Mouse (Mus musculus) hindbrain, embryonic 11.5 days (tissue): ENCODE data around the gene Spag16. TPM values are rescaled to one million over a fixed set of nuclear protein-coding genes. Genes with fewer than 3 reads are reported as not detected.
"Not testable (repeated sequence)": the region's sequence is repeated elsewhere in the genome, so short reads cannot be mapped to it uniquely, and the experiment has no call there.

ENCODE experiments used
- ATAC-seq: fragments of 200-750 bp; cut with Nextera tagmentation; 2 replicates; pipeline ENCODE4 v1.8.0; 2017; ENCODE audit warnings: mild to moderate bottlenecking, moderate TSS enrichment, moderate library complexity; ENCODE audit not compliant: low FRiP score
- DNase-seq: peaks from one replicate; pipeline ENCODE4 v3.0.0-alpha.2; 2015; ENCODE audit warnings: low spot score
- H3K27ac ChIP-seq: fragments of 300-500 bp; sonication (generic); 2 replicates; pipeline ENCODE4 v1.5.1; 2014; ENCODE audit warnings: mild to moderate bottlenecking, low read depth, low read length
- H3K27me3 ChIP-seq: fragments of 300-500 bp; sonication (generic); 2 replicates; pipeline ENCODE4 v1.6.1; 2014; ENCODE audit warnings: mild to moderate bottlenecking, low read length, moderate library complexity, mixed read lengths; ENCODE audit not compliant: control insufficient read depth, insufficient read depth
- H3K36me3 ChIP-seq: fragments of 300-500 bp; sonication (generic); 2 replicates; pipeline ENCODE4 v1.6.1; 2014; ENCODE audit warnings: mild to moderate bottlenecking, low read length, moderate library complexity, mixed read lengths; ENCODE audit not compliant: control insufficient read depth, insufficient read depth
- H3K4me1 ChIP-seq: fragments of 300-500 bp; sonication (generic); replicated peaks from 2 replicates; pipeline ENCODE4 v1.6.1; 2014; ENCODE audit warnings: low read length, mixed read lengths; ENCODE audit not compliant: control insufficient read depth, insufficient read depth
- H3K4me2 ChIP-seq: fragments of 300-500 bp; sonication (generic); replicated peaks from 2 replicates; pipeline ENCODE4 v1.6.1; 2014; ENCODE audit warnings: mild to moderate bottlenecking, low read depth, low read length
- H3K4me3 ChIP-seq: fragments of 300-500 bp; sonication (generic); 2 replicates; pipeline ENCODE4 v1.5.1; 2014; ENCODE audit warnings: low read depth, low read length
- H3K9ac ChIP-seq: fragments of 300-500 bp; sonication (generic); 2 replicates; pipeline ENCODE4 v1.6.1; 2014; ENCODE audit warnings: low read depth, low read length
- H3K9me3 ChIP-seq: fragments of 300-500 bp; sonication (generic); 2 replicates; pipeline ENCODE4 v1.6.1; 2016; ENCODE audit warnings: low read length; ENCODE audit not compliant: control insufficient read depth
- WGBS: fragments of 180-500 bp; shearing (Covaris S2); extraction: QIAGEN DNeasy Blood & Tissue Kit; methylation state at CpG from one replicate; pipeline ENCODE4 v1.1.7; 2014; 5-methylcytosine and 5-hydroxymethylcytosine counted together
- polyA plus RNA-seq: library from polyadenylated mRNA; unstranded; fragments of >200 nt; fragmentation: Nextera tagmentation; extraction: Ambion mirVana; gene quantifications from 2 replicates; pipeline ENCODE4 v1.2.1, GENCODE M21; 2014

Spag16 gene
- 3.9 and 4.5 TPM in 2 replicates for polyA plus RNA-seq

DNA sequence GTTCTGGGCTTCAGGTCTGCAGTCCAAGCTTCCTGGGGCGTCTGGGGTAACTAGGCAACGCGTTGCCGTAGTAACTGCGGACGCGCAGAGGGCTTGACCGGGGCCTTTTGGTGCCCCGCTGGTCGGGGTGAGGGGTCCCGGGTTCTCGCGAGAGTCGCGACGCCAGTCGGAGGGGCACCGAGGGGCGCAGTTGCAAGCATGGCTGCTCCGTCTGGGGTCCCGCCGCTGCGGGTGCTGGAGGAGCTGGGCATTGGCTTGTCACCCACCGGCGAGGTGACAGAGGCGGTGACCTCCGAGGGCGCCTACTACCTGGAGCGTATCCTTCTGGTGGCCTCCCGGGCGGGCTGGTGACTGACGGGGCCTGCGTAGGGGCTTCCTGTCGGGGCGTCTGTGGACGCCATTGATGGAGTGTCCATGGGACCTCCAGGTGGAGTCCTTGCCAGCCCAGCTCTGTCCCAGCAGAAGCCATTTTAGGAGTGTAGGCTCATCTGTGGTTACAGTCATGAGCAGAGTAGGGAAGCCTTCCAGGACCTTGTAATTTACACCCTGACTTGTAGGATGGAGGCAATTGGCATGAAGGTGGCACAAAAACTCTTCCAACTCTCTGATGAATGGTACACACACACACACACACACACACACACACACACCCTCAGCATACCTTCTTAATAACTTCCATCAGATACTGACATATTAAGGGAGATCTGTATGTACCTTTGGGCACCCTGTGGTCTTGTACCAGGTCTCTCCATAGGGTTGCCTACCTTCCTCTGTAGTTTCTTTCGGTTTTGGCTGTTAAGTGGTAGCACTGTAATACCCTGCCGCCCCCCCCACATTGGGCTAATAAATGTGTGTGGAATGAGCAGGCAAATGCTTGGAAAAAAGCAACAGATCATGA lies at the start of gene Spag16:
Spag16 (plus strand) TSS at position 165 of the 898 bp plus-strand sequence.
- peak; percentile 98 for ATAC-seq
- H3K4me1 ChIP-seq, result no peaks in the 10 kb centered on the region
- no peaks in the 10 kb centered on the region for H3K36me3 ChIP-seq
- peak within 1 kb of the TSS; percentile 51 for H3K4me2 ChIP-seq
- 5% methylated on average over 38 of the region's 38 CpGs for WGBS
- DNase-seq, result peak; percentile 89
- peak within 1 kb of the TSS; percentile 28; the same call in 1 of the 2 replicates for H3K9ac ChIP-seq
- H3K9me3 ChIP-seq, result no peaks in the 10 kb centered on the region
- no peak within 1 kb of the TSS for H3K27ac ChIP-seq
- H3K27me3 ChIP-seq, result no peaks in the 10 kb centered on the region
- peak within 1 kb of the TSS; percentile 45 for H3K4me3 ChIP-seq

DNA sequence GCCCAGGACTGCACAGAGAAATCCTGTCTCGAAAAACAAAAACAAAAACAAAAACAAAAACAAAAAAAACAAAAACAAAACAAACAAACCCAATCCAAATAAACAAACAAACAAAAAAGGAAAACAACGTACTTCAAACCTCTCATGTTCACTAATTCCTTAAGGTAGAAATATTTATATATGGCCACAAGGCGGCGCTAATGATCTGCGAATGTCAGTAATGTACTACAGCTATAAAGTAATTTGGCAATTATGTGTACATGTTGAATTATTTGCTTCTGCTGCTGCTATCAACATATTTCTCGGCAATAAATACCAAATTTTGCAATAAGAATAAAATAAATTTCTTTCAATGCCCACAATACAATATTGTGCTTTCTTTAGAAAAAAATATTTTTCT lies 41.6 kb upstream of the Spag16 start:
- DNase-seq (peak; percentile 79), ATAC-seq (no peak)
- Histone ChIP-seq H3K36me3 (no peaks in the 10 kb centered on the region), H3K27me3 (no peaks in the 10 kb centered on the region), H3K4me3 (no peak overlapping the region), H3K4me2 (no peak overlapping the region), H3K9ac (no peak overlapping the region), H3K27ac (no peak overlapping the region), H3K4me1 (no peaks in the 10 kb centered on the region), H3K9me3 (no peaks in the 10 kb centered on the region)
- 13% methylated on average over 6 of the region's 6 CpGs for WGBS

DNA sequence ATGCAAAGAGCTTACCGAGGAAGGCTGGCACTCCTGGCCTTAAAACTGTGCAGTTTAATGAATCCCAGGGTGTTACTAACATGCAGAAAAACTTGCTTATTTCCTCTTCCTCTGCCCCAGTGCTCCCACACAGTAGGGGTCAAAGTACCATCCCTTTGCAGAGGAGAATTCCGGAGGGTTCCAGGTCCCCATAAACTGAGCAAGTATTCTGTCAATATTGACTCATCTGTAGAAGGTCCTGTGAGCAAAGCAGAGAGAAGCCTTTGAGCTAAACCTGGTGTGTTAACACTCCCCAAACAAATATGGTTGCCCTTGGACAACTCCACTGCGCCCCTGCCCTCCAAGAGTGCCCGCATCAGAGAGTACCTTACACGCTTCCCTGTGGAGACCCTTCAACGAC lies 40.1 kb upstream of the Spag16 start:
- H3K4me3 ChIP-seq, result no peak overlapping the region
- H3K4me1 ChIP-seq, result no peaks in the 10 kb centered on the region
- no peak overlapping the region for H3K4me2 ChIP-seq
- H3K27ac ChIP-seq, result no peak overlapping the region
- ATAC-seq (no peak), DNase-seq (no peak)
- no peaks in the 10 kb centered on the region for H3K27me3 ChIP-seq
- 63% methylated on average over 6 of the region's 6 CpGs for WGBS
- H3K9ac ChIP-seq, result no peak overlapping the region
- no peaks in the 10 kb centered on the region for H3K9me3 ChIP-seq
- no peaks in the 10 kb centered on the region for H3K36me3 ChIP-seq

DNA sequence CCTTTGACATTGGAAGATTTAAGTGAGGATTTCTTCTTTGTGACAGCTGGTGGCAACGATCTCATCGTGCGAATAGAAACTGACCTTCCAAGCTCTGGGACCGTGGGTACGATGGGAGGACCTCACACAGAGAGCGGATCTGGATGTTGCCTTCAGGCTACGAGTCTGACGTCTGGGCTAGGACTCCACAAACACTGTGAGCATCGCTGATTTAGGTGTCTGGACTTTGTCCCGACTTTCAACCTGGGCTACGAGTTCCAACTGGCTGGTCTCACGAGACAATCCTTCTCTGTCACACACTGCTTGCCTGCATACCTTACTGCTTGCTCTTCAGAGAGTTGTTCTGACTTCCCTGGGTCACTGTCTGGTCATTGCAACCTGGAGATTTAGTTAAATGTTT lies 39.4 kb upstream of the Spag16 start:
- no peaks in the 10 kb centered on the region for H3K27me3 ChIP-seq
- no peak for DNase-seq
- no peak overlapping the region for H3K4me3 ChIP-seq
- H3K4me2 ChIP-seq, result no peak overlapping the region
- H3K27ac ChIP-seq, result no peak overlapping the region
- H3K4me1 ChIP-seq, result no peaks in the 10 kb centered on the region
- ATAC-seq, result no peak
- H3K9me3 ChIP-seq, result no peaks in the 10 kb centered on the region
- H3K9ac ChIP-seq, result no peak overlapping the region
- H3K36me3 ChIP-seq, result no peaks in the 10 kb centered on the region
- 75% methylated on average over 12 of the region's 12 CpGs for WGBS

DNA sequence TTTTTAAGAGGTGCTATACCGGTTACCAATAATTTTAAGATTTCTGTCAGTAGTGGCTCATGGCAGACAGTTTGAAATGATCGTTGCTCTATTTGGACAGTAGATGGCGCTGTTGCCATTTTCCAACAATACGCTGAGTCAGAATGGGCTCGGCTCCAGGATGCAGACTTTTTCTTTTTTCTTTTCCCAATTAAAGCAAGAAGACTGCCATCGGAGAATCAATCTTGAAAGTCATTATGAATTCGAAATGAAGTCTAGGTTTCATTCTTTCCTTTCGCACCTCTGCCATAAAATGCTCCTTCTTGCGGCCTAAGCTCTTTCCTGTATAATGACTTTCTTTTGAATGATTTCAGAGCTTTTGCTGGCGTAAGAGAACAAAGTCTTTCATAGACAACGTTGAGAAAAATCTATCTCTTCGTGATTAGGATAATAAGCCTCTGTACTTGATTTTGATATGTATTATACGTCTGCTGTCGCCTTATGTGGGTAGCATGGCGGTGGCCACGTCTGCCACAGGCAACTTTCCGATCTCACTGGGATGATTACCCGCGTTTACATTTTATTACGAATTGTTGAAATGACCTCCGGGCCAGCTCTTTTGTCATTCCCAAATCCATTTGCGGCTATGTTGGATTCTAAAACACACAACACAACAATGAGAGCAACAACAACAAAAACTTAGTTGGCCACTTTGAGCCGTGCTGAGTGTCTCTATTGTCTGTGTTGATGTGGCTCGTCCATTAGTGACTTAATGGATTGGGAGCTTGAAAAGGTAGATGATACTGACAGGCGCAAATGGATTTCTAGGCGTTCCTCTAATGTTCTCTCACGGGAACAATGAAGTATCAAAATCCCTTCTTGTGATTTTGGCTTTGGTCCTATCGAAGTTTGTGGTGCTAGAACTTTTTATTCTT lies 36.2 kb upstream of the Spag16 start:
- peak overlapping the region; percentile 19; the same call in 1 of the 2 replicates for H3K4me3 ChIP-seq
- H3K27me3 ChIP-seq, result no peaks in the 10 kb centered on the region
- H3K4me1 ChIP-seq, result no peaks in the 10 kb centered on the region
- peak overlapping the region; percentile 32 for H3K4me2 ChIP-seq
- 31% methylated on average over 28 of the region's 28 CpGs for WGBS
- DNase-seq (peak; percentile 87), ATAC-seq (peak; percentile 79)
- H3K9ac ChIP-seq, result no peak overlapping the region
- H3K9me3 ChIP-seq, result no peaks in the 10 kb centered on the region
- H3K27ac ChIP-seq, result no peak overlapping the region
- no peaks in the 10 kb centered on the region for H3K36me3 ChIP-seq

DNA sequence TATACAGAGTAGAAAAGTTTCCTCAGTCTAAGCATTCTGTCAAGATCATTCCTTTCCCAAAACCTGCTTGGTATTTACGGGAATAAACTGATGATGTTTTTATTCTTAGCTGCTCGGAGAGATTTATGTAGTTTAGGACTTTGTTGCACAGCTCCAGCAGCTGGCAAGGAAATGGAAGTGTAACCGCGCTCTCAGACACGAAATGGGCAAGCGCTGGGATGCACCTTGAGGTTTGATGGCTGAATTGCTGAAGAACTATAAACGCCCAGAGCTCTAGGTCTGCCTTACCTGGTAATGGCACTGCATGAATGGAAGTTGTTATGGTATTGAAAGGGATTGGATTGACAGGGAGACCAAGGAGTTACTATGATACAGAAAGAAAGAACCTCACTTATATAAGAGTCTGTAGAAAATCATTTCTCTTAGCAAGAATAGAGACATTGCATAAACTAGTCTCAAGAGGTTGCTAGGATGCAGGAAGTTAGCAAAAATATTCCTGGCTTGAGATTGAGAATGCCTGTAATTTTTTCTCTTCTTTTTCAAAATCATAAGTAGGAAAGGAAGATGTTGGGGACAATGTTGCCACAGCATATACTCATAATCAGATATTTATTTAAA lies 27.7 kb upstream of the Spag16 start:
- no peaks in the 10 kb centered on the region for H3K36me3 ChIP-seq
- no peak overlapping the region for H3K4me3 ChIP-seq
- H3K4me1 ChIP-seq, result no peaks in the 10 kb centered on the region
- H3K27ac ChIP-seq, result no peak overlapping the region
- ATAC-seq (no peak), DNase-seq (no peak)
- H3K27me3 ChIP-seq, result no peaks in the 10 kb centered on the region
- H3K4me2 ChIP-seq, result no peak overlapping the region
- no peak overlapping the region for H3K9ac ChIP-seq
- 91% methylated on average over 7 of the region's 7 CpGs for WGBS
- no peaks in the 10 kb centered on the region for H3K9me3 ChIP-seq

DNA sequence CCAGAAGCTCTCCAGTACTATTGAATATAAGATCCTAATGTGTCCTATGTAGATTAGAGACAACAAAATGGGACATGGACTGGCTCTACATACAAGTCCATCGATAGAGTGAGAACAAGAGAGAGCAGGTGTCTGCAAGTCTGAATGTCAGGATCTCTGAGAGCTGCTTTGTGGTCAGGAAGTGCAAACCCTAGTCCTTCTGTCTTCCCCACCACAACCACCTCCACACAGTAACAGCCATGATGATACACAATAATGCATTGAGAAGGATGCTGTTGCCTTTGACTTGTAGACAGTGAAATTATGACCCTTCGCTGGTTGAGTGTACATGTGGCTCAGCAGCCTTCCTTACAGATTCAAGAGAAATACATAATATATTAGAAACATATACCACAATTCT lies 16.6 kb upstream of the Spag16 start:
- DNase-seq (no peak), ATAC-seq (no peak)
- H3K4me3 ChIP-seq, result no peak overlapping the region
- no peaks in the 10 kb centered on the region for H3K27me3 ChIP-seq
- no peak overlapping the region for H3K9ac ChIP-seq
- no peaks in the 10 kb centered on the region for H3K9me3 ChIP-seq
- no peak overlapping the region for H3K4me2 ChIP-seq
- no peak overlapping the region for H3K27ac ChIP-seq
- no peaks in the 10 kb centered on the region for H3K4me1 ChIP-seq
- WGBS, result 86% methylated on average over 2 of the region's 2 CpGs
- H3K36me3 ChIP-seq, result no peaks in the 10 kb centered on the region

DNA sequence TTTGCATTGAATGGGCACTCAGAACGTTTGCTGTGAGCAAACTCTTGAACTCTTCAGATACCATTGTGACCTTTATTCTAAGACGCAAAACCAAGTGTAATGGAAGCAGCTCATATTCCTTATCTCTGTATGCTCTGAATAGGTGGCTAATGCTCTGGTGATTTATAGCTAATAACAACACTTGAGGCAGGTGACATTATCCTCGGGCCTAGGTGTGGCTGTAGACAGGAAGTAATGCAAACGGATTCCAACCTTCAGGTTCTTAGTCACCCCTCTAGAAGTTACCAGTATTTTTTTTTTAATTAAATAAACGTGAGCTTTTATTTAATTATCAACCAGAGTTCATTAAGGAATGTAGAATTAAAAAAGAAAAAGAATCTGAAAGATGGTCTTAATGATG lies 1.1 kb upstream of the Spag16 start:
- ATAC-seq, H3K9me3 ChIP-seq, H3K27me3 ChIP-seq, H3K4me3 ChIP-seq, H3K4me2 ChIP-seq, H3K9ac ChIP-seq, H3K36me3 ChIP-seq, DNase-seq, H3K27ac ChIP-seq, H3K4me1 ChIP-seq: not testable (repeated sequence)
- WGBS, result 85% methylated on average over 5 of the region's 5 CpGs
